17 mouse cellular contexts compared by ENCODE assay signal in the genomic region with DNA sequence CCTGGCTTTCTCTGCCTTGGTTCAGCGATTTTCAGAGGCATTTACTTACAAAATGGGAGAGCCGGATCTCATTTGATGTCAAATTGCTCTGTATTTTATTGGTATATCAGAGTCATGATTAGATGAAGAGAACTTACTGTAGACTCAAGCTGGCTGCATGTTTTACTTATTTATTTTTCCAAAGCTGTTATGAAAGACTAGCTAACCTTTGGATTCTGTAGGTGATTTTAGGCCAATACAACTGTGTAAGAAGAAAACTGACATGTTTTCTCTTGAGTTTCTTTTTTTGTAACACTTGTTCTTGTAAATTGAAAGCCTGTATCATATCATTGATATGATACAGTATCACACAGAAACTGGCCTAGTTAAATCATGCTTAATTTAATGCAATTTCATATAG. TPM values are rescaled to one million over a fixed set of nuclear protein-coding genes. Genes with fewer than 3 reads are reported as not detected.
DNase-seq lines count a peak whose midpoint lies in the region; ATAC-seq and TF ChIP-seq lines count a peak whose summit lies in the region.
"Had no signal": no experiment of that assay in that cellular context is flagged by ENCODE, and none has a peak within 500 bp of the region (broad histone marks: within the 10 kb centered on the region; RNA-seq: fewer than 3 reads in every experiment).

No protein-coding gene starts in this region.

- no peaks in the 10 kb centered on the region for H3K79me2 ChIP-seq in liver, adult 2 months (ENCODE audit: control insufficient read depth, insufficient read depth, low read length)

- H3K9ac ChIP-seq in heart, embryonic 13.5 days = no peak overlapping the region
- H3K9ac ChIP-seq in liver, adult 2 months (ENCODE audit: low read depth, low read length) = peak overlapping the region; percentile 30; the same call in 1 of the 2 replicates
- H3K9ac ChIP-seq in liver, embryonic 12.5 days = no peak overlapping the region
- H3K9ac ChIP-seq: embryonic facial prominence, embryonic 12.5 days; forebrain, embryonic 13.5 days; forebrain, embryonic 15.5 days had no signal

- H3K9me3 ChIP-seq in heart, embryonic 13.5 days = 0 out of 2 replicates have a peak, but pooled peaks cover 4% of the 10 kb centered on the region
- no peaks in the 10 kb centered on the region for H3K9me3 ChIP-seq in heart, embryonic 10.5 days
- H3K9me3 ChIP-seq in liver, embryonic 12.5 days (replicated peaks) = no peaks in the 10 kb centered on the region
- H3K9me3 ChIP-seq: embryonic facial prominence, embryonic 10.5 days; embryonic facial prominence, embryonic 12.5 days; forebrain, embryonic 13.5 days; forebrain, embryonic 15.5 days had no signal

- DNase-seq in heart, embryonic 10.5 days (ENCODE audit: low spot score) = no peak
- peak; percentile 92 for DNase-seq in liver, adult 2 months (ENCODE audit: extremely low read depth, low read depth, low spot score)
- DNase-seq in T-cell, adult 2 months (ENCODE audit: low spot score) = no peak
- DNase-seq: adrenal gland, adult 8-10 months; adrenal gland, postnatal 14 days; adrenal gland, postnatal 36 days; cerebellum, adult 11-12 months; cerebellum, adult 9-10 months had no signal

- peak overlapping the region; percentile 8; the same call in 1 of the 2 replicates for H3K27ac ChIP-seq in heart, embryonic 13.5 days (replicated peaks)
- no peak overlapping the region for H3K27ac ChIP-seq in heart, embryonic 10.5 days
- H3K27ac ChIP-seq in liver, adult 2 months (replicated peaks; ENCODE audit: insufficient read depth, low read depth, low read length) = peak overlapping the region; percentile 98
- no peak overlapping the region for H3K27ac ChIP-seq in liver, embryonic 12.5 days
- H3K27ac ChIP-seq in small intestine, adult 2 months (ENCODE audit: insufficient read depth, low read depth, low read length) = peak overlapping the region; percentile 69
- H3K27ac ChIP-seq: embryonic facial prominence, embryonic 10.5 days; embryonic facial prominence, embryonic 12.5 days; forebrain, embryonic 13.5 days; forebrain, embryonic 15.5 days had no signal

- H3K4me1 ChIP-seq in heart, embryonic 13.5 days = peaks cover 63% of the 10 kb centered on the region
- peaks cover 46% of the 10 kb centered on the region for H3K4me1 ChIP-seq in heart, embryonic 10.5 days
- H3K4me1 ChIP-seq in liver, adult 2 months (ENCODE audit: control insufficient read depth, insufficient read depth, low read length) = peaks cover 26% of the 10 kb centered on the region
- H3K4me1 ChIP-seq in liver, embryonic 12.5 days = peaks cover 27% of the 10 kb centered on the region
- peaks cover 10% of the 10 kb centered on the region; the same call in 1 of the 2 replicates for H3K4me1 ChIP-seq in small intestine, adult 2 months (ENCODE audit: control insufficient read depth, insufficient read depth, insufficient read length, low read length)
- H3K4me1 ChIP-seq: embryonic facial prominence, embryonic 12.5 days; forebrain, embryonic 13.5 days; forebrain, embryonic 15.5 days had no signal

- no peak for TF ChIP-seq CTCF in liver, adult 2 months (IDR thresholded peaks at IDR 0.05; ENCODE audit: low read depth, low read length)
- no peak for TF ChIP-seq CTCF in small intestine, adult 2 months (IDR thresholded peaks at IDR 0.05; ENCODE audit: extremely low read depth, insufficient read length, insufficient replicate concordance, low read depth, low read length)

- WGBS in heart, embryonic 13.5 days = 62% methylated on average over 2 of the region's 2 CpGs
- 75% methylated on average over 2 of the region's 2 CpGs for WGBS in heart, embryonic 10.5 days
- WGBS in liver, adult 2 months = 41% methylated on average over 2 of the region's 2 CpGs
- 66% methylated on average over 2 of the region's 2 CpGs for WGBS in liver, embryonic 12.5 days (ENCODE audit: insufficient replicate concordance)
- WGBS in small intestine, adult 2 months = 81% methylated on average over 2 of the region's 2 CpGs

- no peak overlapping the region for H3K4me3 ChIP-seq in heart, embryonic 13.5 days
- H3K4me3 ChIP-seq in heart, embryonic 10.5 days = no peak overlapping the region
- H3K4me3 ChIP-seq in liver, adult 2 months (ENCODE audit: insufficient read depth, low read depth, low read length) = no peak overlapping the region; the same call in 1 of the 2 replicates
- no peak overlapping the region for H3K4me3 ChIP-seq in liver, embryonic 12.5 days
- no peak overlapping the region for H3K4me3 ChIP-seq in small intestine, adult 2 months (ENCODE audit: low read depth, low read length)
- H3K4me3 ChIP-seq: embryonic facial prominence, embryonic 10.5 days; embryonic facial prominence, embryonic 12.5 days; forebrain, embryonic 13.5 days; forebrain, embryonic 15.5 days had no signal

- no peak for ATAC-seq in heart, embryonic 13.5 days (ENCODE audit: extremely low read depth, insufficient number of reproducible peaks, low FRiP score, low TSS enrichment)
- ATAC-seq in liver, embryonic 12.5 days = no peak
- ATAC-seq: activated CD4-positive, CD25-positive, alpha-beta regulatory T cell, adult 4 months; forebrain, embryonic 13.5 days; forebrain, embryonic 15.5 days had no signal

- no peaks in the 10 kb centered on the region for H3K27me3 ChIP-seq in heart, embryonic 13.5 days (replicated peaks)
- H3K27me3 ChIP-seq in heart, embryonic 10.5 days (ENCODE audit: insufficient read depth, poor library complexity, severe bottlenecking) = no peaks in the 10 kb centered on the region
- H3K27me3 ChIP-seq in liver, adult 2 months (ENCODE audit: control insufficient read depth, insufficient read depth, low read length) = no peaks in the 10 kb centered on the region
- no peaks in the 10 kb centered on the region for H3K27me3 ChIP-seq in liver, embryonic 12.5 days (replicated peaks)
- no peaks in the 10 kb centered on the region for H3K27me3 ChIP-seq in small intestine, adult 2 months (ENCODE audit: control insufficient read depth, insufficient read depth, low read length)
- H3K27me3 ChIP-seq: embryonic facial prominence, embryonic 12.5 days; forebrain, embryonic 13.5 days; forebrain, embryonic 15.5 days had no signal

- no peak for TF ChIP-seq POLR2A in liver, adult 2 months (IDR thresholded peaks at IDR 0.05; ENCODE audit: extremely low read depth, insufficient read depth, low read length)
- no peak for TF ChIP-seq POLR2A in small intestine, adult 2 months (IDR thresholded peaks at IDR 0.05; ENCODE audit: low read depth, low read length)

- no peaks in the 10 kb centered on the region for H3K36me3 ChIP-seq in heart, embryonic 13.5 days
- H3K36me3 ChIP-seq in heart, embryonic 10.5 days = no peaks in the 10 kb centered on the region
- H3K36me3 ChIP-seq in liver, adult 2 months (ENCODE audit: control insufficient read depth, insufficient read depth, low read length) = no peaks in the 10 kb centered on the region
- no peaks in the 10 kb centered on the region for H3K36me3 ChIP-seq in liver, embryonic 12.5 days
- H3K36me3 ChIP-seq in small intestine, adult 2 months (ENCODE audit: control insufficient read depth, insufficient read depth, low read length) = no peaks in the 10 kb centered on the region
- H3K36me3 ChIP-seq: embryonic facial prominence, embryonic 10.5 days; embryonic facial prominence, embryonic 12.5 days; forebrain, embryonic 15.5 days had no signal

- no peak overlapping the region for H3K4me2 ChIP-seq in heart, embryonic 13.5 days
- H3K4me2 ChIP-seq in liver, embryonic 12.5 days = no peak overlapping the region
- H3K4me2 ChIP-seq: embryonic facial prominence, embryonic 12.5 days; forebrain, embryonic 13.5 days; forebrain, embryonic 15.5 days had no signal

RNA-seq across cellular contexts. Expression of a gene that starts 57.6 kb away (rescaled TPM):
- 0.25 and 0.31 TPM in 2 replicates for polyA plus RNA-seq in heart, embryonic 13.5 days (2015; fragmentation: Nextera tagmentation; extraction: Ambion mirVana)
- 0.16 TPM in 2 replicates for polyA plus RNA-seq in heart, embryonic 10.5 days (2016; fragmentation: Nextera tagmentation; extraction: Ambion mirVana)
- total RNA-seq in liver, adult 2 months (2014; rRNA removed) = 0.28 and 0.54 TPM in 2 replicates
- polyA plus RNA-seq in liver, adult 2 months (2012; rRNA removed) = 0.06 and 0.10 TPM in 2 replicates
- polyA plus RNA-seq in liver, embryonic 12.5 days (2016; fragmentation: Nextera tagmentation; extraction: Ambion mirVana) = 0.04 and 0.12 TPM in 2 replicates
- 0.14 and 0.65 TPM in 2 replicates for polyA plus RNA-seq in small intestine, adult 2 months (2012; rRNA removed)
- total RNA-seq: MEL had no signal

Comparison
In these comparisons a context has a peak if more than half of its experiments do, and no peak if none do; other contexts are left out.
1. H3K27ac ChIP-seq: peak in heart, embryonic 13.5 days (single experiment), liver, adult 2 months (single experiment) and small intestine, adult 2 months (single experiment); none in heart, embryonic 10.5 days (single experiment) and liver, embryonic 12.5 days (single experiment).